Mouse (Mus musculus) ZHBTc4 (cell line): ENCODE data around the gene Gm20390.
"Not testable (repeated sequence)": the region's sequence is repeated elsewhere in the genome, so short reads cannot be mapped to it uniquely, and the experiment has no call there.

ENCODE experiments used
- DNase-seq: peaks from one replicate; pipeline ENCODE4 v3.0.0-alpha.2; 2011; ENCODE audit warnings: low read depth, low spot score

Gm20390 gene

GRCm38 (mm10) chr11:93965391-93965790 lies 2.7 kb downstream of the Gm20390 start:
- DNase-seq: no peak

GRCm38 (mm10) chr11:93963013-93963412 lies 5.1 kb downstream of the Gm20390 start:
- no peak for DNase-seq

- DNase-seq: no peak
Observed at GRCm38 (mm10) chr11:93961482-93961881, 6.6 kb downstream of the Gm20390 start.

GRCm38 (mm10) chr11:93957746-93958145 lies 10.3 kb downstream of the Gm20390 start:
- DNase-seq: no peak

GRCm38 (mm10) chr11:93957031-93957555 lies 11.0 kb downstream of the Gm20390 start:
- no peak for DNase-seq

GRCm38 (mm10) chr11:93956159-93956558 lies 11.9 kb downstream of the Gm20390 start, which contains the start of gene Nme2:
Gene Nme2, minus strand, starts transcription at chr11:93956259.
- no peak for DNase-seq

- peak; percentile 97 for DNase-seq
Observed at GRCm38 (mm10) chr11:93955256-93956150, 12.6 kb downstream of the Gm20390 start.

GRCm38 (mm10) chr11:93954738-93955255 lies 13.3 kb downstream of the Gm20390 start:
- peak; percentile 47 for DNase-seq

GRCm38 (mm10) chr11:93952376-93952775 lies 15.7 kb downstream of the Gm20390 start:
- DNase-seq: no peak

- DNase-seq: no peak
Observed at GRCm38 (mm10) chr11:93950045-93950444, 18.0 kb downstream of the Gm20390 start.

GRCm38 (mm10) chr11:93948887-93949567 lies 19.1 kb downstream of the Gm20390 start:
- no peak for DNase-seq

- no peak for DNase-seq
Observed at GRCm38 (mm10) chr11:93944986-93945385, 23.1 kb downstream of the Gm20390 start.

GRCm38 (mm10) chr11:93940906-93941305 lies 27.2 kb downstream of the Gm20390 start:
- no peak for DNase-seq

- DNase-seq: no peak
Observed at GRCm38 (mm10) chr11:93929106-93929505, 39.0 kb downstream of the Gm20390 start.

GRCm38 (mm10) chr11:93915019-93915418 lies 53.1 kb downstream of the Gm20390 start:
- DNase-seq: not testable (repeated sequence)

- no peak for DNase-seq
Observed at GRCm38 (mm10) chr11:93911603-93912002, 56.5 kb downstream of the Gm20390 start.

- no peak for DNase-seq
Observed at GRCm38 (mm10) chr11:93908829-93909228, 59.3 kb downstream of the Gm20390 start.

- DNase-seq: no peak
Observed at GRCm38 (mm10) chr11:93907839-93908238, 60.3 kb downstream of the Gm20390 start.

- no peak for DNase-seq
Observed at GRCm38 (mm10) chr11:93906834-93907233, 61.3 kb downstream of the Gm20390 start.
